Mouse (Mus musculus) spleen, adult 2 months (tissue): Measurements from ENCODE around the gene Gbx1. TPM values are rescaled to one million over a fixed set of nuclear protein-coding genes. Genes with fewer than 3 reads are reported as not detected.

Experiments used
- DNase-seq, 2 experiments: peaks; one replicate each; pipeline versions ENCODE4 v3.0.0 to v3.0.0-alpha.2; 2012 to 2021; ENCODE audit warnings: low spot score in 2 of 2, low read depth in 1 of 2
- H3K27ac ChIP-seq: fragments of 200-500 bp; 2 replicates; pipeline ENCODE4 v1.5.1; 2012; ENCODE audit warnings: low read length, inconsistent platforms; ENCODE audit not compliant: insufficient read depth
- H3K27me3 ChIP-seq: fragments of 200-500 bp; 2 replicates; pipeline ENCODE4 v1.6.1; 2012; ENCODE audit warnings: mild to moderate bottlenecking, moderate library complexity, low read length, inconsistent platforms; ENCODE audit not compliant: control insufficient read depth, insufficient read depth
- H3K36me3 ChIP-seq: fragments of 200-500 bp; 2 replicates; pipeline ENCODE4 v1.6.1; 2012; ENCODE audit warnings: mild to moderate bottlenecking, low read length, inconsistent platforms; ENCODE audit not compliant: control insufficient read depth, insufficient read depth
- H3K4me1 ChIP-seq: fragments of 200-500 bp; 2 replicates; pipeline ENCODE4 v1.6.1; 2011; ENCODE audit warnings: inconsistent platforms; ENCODE audit not compliant: control insufficient read depth, insufficient read depth, insufficient read length
- H3K4me3 ChIP-seq: fragments of 200-500 bp; 2 replicates; pipeline ENCODE4 v1.5.1; 2011; ENCODE audit warnings: mild to moderate bottlenecking, inconsistent platforms; ENCODE audit not compliant: insufficient read depth, insufficient read length; ENCODE audit errors: extremely low read depth
- CTCF ChIP-seq: fragments of 200-500 bp; IDR thresholded peaks from 2 replicates; pipeline ENCODE4 v1.5.1; 2011; ENCODE audit warnings: mild to moderate bottlenecking, inconsistent platforms; ENCODE audit not compliant: insufficient read depth, insufficient read length, insufficient replicate concordance; ENCODE audit errors: extremely low read depth
- POLR2A ChIP-seq: fragments of 200-500 bp; IDR thresholded peaks from 2 replicates; pipeline ENCODE4 v1.6.1; 2011; ENCODE audit warnings: low read depth, low read length, inconsistent platforms
- WGBS: fragments of 180-500 bp; shearing (Covaris S2); methylation state at CpG from one replicate; pipeline ENCODE4 v1.1.7; 2018; 5-methylcytosine and 5-hydroxymethylcytosine counted together
- polyA plus RNA-seq: library from polyadenylated mRNA; depleted of rRNA; stranded (reverse); fragments of >200 nt; gene quantifications from 2 replicates; pipeline ENCODE4 v1.2.3, GENCODE M21; 2012

The Gbx1 gene
- polyA plus RNA-seq, 1 experiment, result not detected

- no peak overlapping the region for H3K27ac ChIP-seq
- WGBS, result 95% methylated on average over 41 of the region's 41 CpGs
- no peak for DNase-seq
- H3K36me3 ChIP-seq, result peaks cover 31% of the 10 kb centered on the region
- no peak overlapping the region for H3K4me3 ChIP-seq
- H3K27me3 ChIP-seq, result no peaks in the 10 kb centered on the region
- no peak for TF ChIP-seq POLR2A
- H3K4me1 ChIP-seq, result no peaks in the 10 kb centered on the region
Measured at GRCm38 (mm10) chr5:24482247-24483079, 44.5 kb downstream of the Gbx1 start.

- Histone ChIP-seq H3K4me3 (no peak overlapping the region), H3K4me1 (no peaks in the 10 kb centered on the region), H3K36me3 (peaks cover 34% of the 10 kb centered on the region), H3K27ac (no peak overlapping the region), H3K27me3 (no peaks in the 10 kb centered on the region)
- peak; percentile 36; the same call in 1 of the 2 replicates for TF ChIP-seq CTCF
- TF ChIP-seq POLR2A, result no peak
- WGBS, result 46% methylated on average over 4 of the region's 4 CpGs
- peak in 1 of 2 experiments; percentile 33 for DNase-seq
Measured at GRCm38 (mm10) chr5:24481647-24482046, 45.4 kb downstream of the Gbx1 start.

DNA sequence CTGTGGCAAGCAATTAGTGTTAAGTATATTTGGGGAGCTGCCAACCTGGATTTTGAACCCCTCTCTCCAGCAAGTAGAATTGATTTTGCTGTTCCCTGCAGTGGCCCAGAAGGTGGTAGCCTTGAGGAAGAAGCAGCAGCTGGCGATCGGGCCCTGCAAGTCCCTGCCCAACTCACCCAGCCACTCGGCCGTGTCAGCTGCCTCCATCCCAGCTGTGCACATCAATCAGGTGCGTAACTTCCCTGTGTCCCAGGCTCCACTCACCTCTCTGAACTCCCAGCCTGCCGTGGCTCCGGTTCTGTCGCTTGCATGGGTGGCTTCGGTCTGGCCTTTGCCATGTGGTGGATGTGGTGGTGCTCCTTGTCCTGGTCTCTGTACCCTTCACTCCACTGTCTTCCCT, 49.1 kb downstream of the Gbx1 start:
- Histone ChIP-seq H3K27ac (no peak overlapping the region), H3K4me3 (no peak overlapping the region), H3K36me3 (peaks cover 33% of the 10 kb centered on the region), H3K27me3 (peaks cover 11% of the 10 kb centered on the region), H3K4me1 (peaks cover 10% of the 10 kb centered on the region)
- WGBS, result 95% methylated on average over 9 of the region's 9 CpGs
- no peak for DNase-seq
- TF ChIP-seq CTCF (no peak), POLR2A (no peak)

GRCm38 (mm10) chr5:24475476-24476241, 51.3 kb downstream of the Gbx1 start:
- H3K27ac ChIP-seq, result no peak overlapping the region
- H3K4me1 ChIP-seq, result peaks cover 10% of the 10 kb centered on the region
- 89% methylated on average over 6 of the region's 6 CpGs for WGBS
- DNase-seq, result no peak
- peaks cover 24% of the 10 kb centered on the region for H3K36me3 ChIP-seq
- TF ChIP-seq POLR2A (no peak), CTCF (no peak)
- H3K4me3 ChIP-seq, result no peak overlapping the region
- H3K27me3 ChIP-seq, result peaks cover 11% of the 10 kb centered on the region

GRCm38 (mm10) chr5:24474723-24475261, 52.2 kb downstream of the Gbx1 start:
- H3K27ac ChIP-seq, result no peak overlapping the region
- H3K27me3 ChIP-seq, result peaks cover 11% of the 10 kb centered on the region
- H3K4me3 ChIP-seq, result peak overlapping the region; percentile 27; the same call in 1 of the 2 replicates
- no peak for DNase-seq
- peaks cover 16% of the 10 kb centered on the region for H3K36me3 ChIP-seq
- peaks cover 10% of the 10 kb centered on the region for H3K4me1 ChIP-seq
- TF ChIP-seq CTCF (no peak), POLR2A (no peak)
- WGBS, result 9% methylated on average over 67 of the region's 67 CpGs

DNA sequence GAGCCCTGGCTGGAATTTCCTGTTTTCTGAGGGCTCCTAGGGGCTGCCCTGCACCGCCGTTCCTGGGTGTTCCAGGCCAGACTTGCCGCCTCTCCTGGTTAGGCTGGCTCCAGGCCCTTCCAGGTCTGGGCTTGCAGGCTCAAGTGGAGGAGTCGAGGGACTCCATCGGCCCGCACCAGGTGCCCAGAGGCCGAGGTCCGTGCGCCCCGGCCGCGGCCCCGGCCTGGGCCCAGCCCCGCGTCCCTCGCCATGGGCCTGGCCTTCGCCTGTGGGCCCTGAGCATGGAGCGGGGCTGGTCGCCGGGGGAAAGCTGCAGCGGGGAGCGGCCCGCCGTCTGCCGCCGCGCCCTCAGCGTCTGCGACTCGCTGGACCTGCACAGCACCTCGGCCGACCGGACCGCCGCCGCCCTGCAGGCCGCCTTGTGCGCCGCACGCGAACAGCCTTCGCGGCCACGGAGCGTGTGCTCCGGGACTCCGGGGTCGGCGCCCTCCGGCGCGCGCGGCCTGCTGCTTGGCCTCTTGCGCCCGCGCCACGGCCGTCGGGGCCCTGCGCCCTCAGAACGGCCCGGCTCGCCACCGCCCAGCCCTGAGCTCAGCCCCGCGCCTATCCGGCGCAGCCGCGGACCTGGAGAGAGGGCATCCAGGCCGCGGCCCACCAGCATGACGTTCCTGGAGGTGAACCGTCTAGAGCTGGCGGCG, 52.8 kb downstream of the Gbx1 start:
- TF ChIP-seq CTCF (no peak), POLR2A (no peak)
- Histone ChIP-seq H3K27ac (no peak overlapping the region), H3K27me3 (peaks cover 11% of the 10 kb centered on the region), H3K36me3 (peaks cover 12% of the 10 kb centered on the region), H3K4me1 (peaks cover 10% of the 10 kb centered on the region), H3K4me3 (peak overlapping the region; percentile 27; the same call in 1 of the 2 replicates)
- 24% methylated on average over 76 of the region's 77 CpGs for WGBS
- DNase-seq, result no peak
